Mouse (Mus musculus) forebrain, embryonic 16.5 days (tissue): ENCODE measurements around the gene Erbb3. TPM values are rescaled to one million over a fixed set of nuclear protein-coding genes. Genes with fewer than 3 reads are reported as not detected.
"Not testable (repeated sequence)": the region's sequence is repeated elsewhere in the genome, so short reads cannot be mapped to it uniquely, and the experiment has no call there.

Source experiments
- ATAC-seq: fragments of 200-750 bp; cut with Nextera tagmentation; 2 replicates; pipeline ENCODE4 v1.8.0; 2017; ENCODE audit warnings: mild to moderate bottlenecking, moderate library complexity
- H3K27ac ChIP-seq: fragments of 300-500 bp; sonication (generic); 2 replicates; pipeline ENCODE4 v1.5.1; 2014; ENCODE audit warnings: low read length, control low read depth
- H3K27me3 ChIP-seq: fragments of 300-500 bp; sonication (generic); replicated peaks from 2 replicates; pipeline ENCODE4 v1.6.1; 2014; ENCODE audit warnings: low read length; ENCODE audit not compliant: control insufficient read depth, insufficient read depth
- H3K36me3 ChIP-seq: fragments of 300-500 bp; sonication (generic); 2 replicates; pipeline ENCODE4 v1.6.1; 2014; ENCODE audit not compliant: control insufficient read depth, insufficient read depth
- H3K4me1 ChIP-seq: fragments of 300-500 bp; sonication (generic); replicated peaks from 2 replicates; pipeline ENCODE4 v1.6.1; 2014; ENCODE audit warnings: low read length; ENCODE audit not compliant: control insufficient read depth, insufficient read depth
- H3K4me2 ChIP-seq: fragments of 300-500 bp; sonication (generic); 2 replicates; pipeline ENCODE4 v1.6.1; 2014; ENCODE audit warnings: mild to moderate bottlenecking, low read length, control low read depth
- H3K4me3 ChIP-seq: fragments of 300-500 bp; sonication (generic); replicated peaks from 2 replicates; pipeline ENCODE4 v1.5.1; 2014; ENCODE audit warnings: mild to moderate bottlenecking, low read length, control low read depth
- H3K9ac ChIP-seq: fragments of 300-500 bp; sonication (generic); replicated peaks from 2 replicates; pipeline ENCODE4 v1.6.1; 2014; ENCODE audit warnings: low read depth, low read length, control low read depth
- H3K9me3 ChIP-seq: fragments of 300-500 bp; sonication (generic); 2 replicates; pipeline ENCODE4 v1.6.1; 2016; ENCODE audit warnings: low read length; ENCODE audit not compliant: control insufficient read depth
- WGBS: fragments of 180-500 bp; shearing (Covaris S2); extraction: QIAGEN DNeasy Blood & Tissue Kit; methylation state at CpG from one replicate; pipeline ENCODE4 v1.1.7; 2014; 5-methylcytosine and 5-hydroxymethylcytosine counted together
- polyA plus RNA-seq: library from polyadenylated mRNA; unstranded; fragments of >200 nt; fragmentation: Nextera tagmentation; extraction: Ambion mirVana; gene quantifications from 2 replicates; pipeline ENCODE4 v1.2.1, GENCODE M21; 2015

Erbb3 gene
- polyA plus RNA-seq, 1 experiment from 2014 or later = 0.46 TPM

- Histone ChIP-seq H3K9ac (peak within 1 kb of the TSS; percentile 55), H3K27ac (peak within 1 kb of the TSS; percentile 83), H3K4me3 (peak within 1 kb of the TSS; percentile 48), H3K4me1 (peaks cover 6% of the 10 kb centered on the region), H3K9me3 (no peaks in the 10 kb centered on the region), H3K27me3 (no peaks in the 10 kb centered on the region), H3K36me3 (peaks cover 16% of the 10 kb centered on the region), H3K4me2 (peak within 1 kb of the TSS; percentile 91)
- peak; percentile 97 for ATAC-seq
- WGBS = 1% methylated on average over 40 of the region's 40 CpGs
Observed at GRCm38 (mm10) chr10:128626311-128627310, 37.2 kb upstream of the Erbb3 start, which contains the start of gene Rps26. Gene Rps26 (minus strand): TSS chr10:128626747.

DNA sequence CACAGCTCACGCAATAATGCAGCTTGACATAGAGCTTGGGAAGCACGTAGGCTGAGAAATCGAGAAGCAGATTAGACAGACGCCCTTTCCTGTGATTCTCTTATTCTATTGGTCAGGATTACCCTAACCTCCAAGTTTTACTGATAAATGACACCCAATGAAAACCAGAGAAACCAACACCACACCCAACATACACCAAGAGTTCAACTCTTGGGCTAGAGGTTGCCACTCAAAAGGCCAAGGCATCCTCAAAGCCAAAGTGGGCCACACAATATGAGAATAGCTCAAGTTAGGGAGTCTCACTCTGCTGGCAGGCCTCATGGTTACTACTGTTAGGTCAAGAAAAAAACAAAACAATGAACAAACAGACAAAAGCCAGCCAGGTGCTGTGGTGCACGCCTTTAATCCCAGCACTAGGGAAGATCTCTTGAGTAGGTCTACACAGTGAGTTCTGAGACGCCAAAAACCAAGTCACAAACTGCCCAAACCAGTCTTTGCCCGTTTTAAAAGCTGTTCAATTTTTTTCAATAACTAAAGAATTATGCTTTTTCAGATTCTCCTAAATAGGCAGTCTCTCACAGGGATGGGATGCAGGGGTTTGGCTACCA, 35.9 kb upstream of the Erbb3 start:
- peak overlapping the region; percentile 55 for H3K9ac ChIP-seq
- ATAC-seq = no peak
- 45% methylated on average over 7 of the region's 7 CpGs for WGBS
- peaks cover 6% of the 10 kb centered on the region for H3K4me1 ChIP-seq
- peak overlapping the region; percentile 48 for H3K4me3 ChIP-seq
- peaks cover 16% of the 10 kb centered on the region for H3K36me3 ChIP-seq
- H3K27me3 ChIP-seq = no peaks in the 10 kb centered on the region
- no peaks in the 10 kb centered on the region for H3K9me3 ChIP-seq
- H3K4me2 ChIP-seq = peak overlapping the region; percentile 91
- H3K27ac ChIP-seq = no peak overlapping the region

- not testable (repeated sequence) for ATAC-seq, H3K27me3 ChIP-seq, H3K4me2 ChIP-seq, H3K9ac ChIP-seq, H3K9me3 ChIP-seq, H3K27ac ChIP-seq, H3K4me3 ChIP-seq, H3K4me1 ChIP-seq
- 86% methylated on average over 4 of the region's 4 CpGs for WGBS
- peaks cover 16% of the 10 kb centered on the region for H3K36me3 ChIP-seq
Observed at GRCm38 (mm10) chr10:128623106-128623613, 33.7 kb upstream of the Erbb3 start.

DNA sequence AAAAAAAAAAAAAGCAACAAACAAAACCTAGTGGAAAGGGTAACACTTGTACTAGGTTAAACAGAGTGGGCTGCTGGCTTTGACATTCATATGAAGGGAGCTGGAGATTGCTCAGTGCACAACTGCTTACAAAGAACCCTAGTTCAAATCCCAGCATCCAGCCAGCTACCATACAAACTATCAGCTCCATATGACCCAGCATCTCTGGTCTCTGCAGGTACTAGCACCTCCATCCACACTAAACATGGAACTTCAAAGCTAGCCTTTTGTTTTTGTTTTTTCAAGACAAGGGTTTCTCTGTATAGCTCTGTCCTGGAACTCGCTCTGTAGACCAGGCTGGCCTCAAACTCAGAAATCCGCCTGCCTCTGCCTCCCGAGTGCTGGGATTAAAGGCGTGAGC, 33.2 kb upstream of the Erbb3 start:
- Histone ChIP-seq H3K36me3 (peaks cover 16% of the 10 kb centered on the region), H3K4me3 (no peak overlapping the region), H3K9ac (no peak overlapping the region), H3K4me2 (no peak overlapping the region), H3K27me3 (no peaks in the 10 kb centered on the region), H3K4me1 (peaks cover 6% of the 10 kb centered on the region), H3K9me3 (no peaks in the 10 kb centered on the region), H3K27ac (no peak overlapping the region)
- no peak for ATAC-seq
- WGBS = 88% methylated on average over 4 of the region's 4 CpGs

DNA sequence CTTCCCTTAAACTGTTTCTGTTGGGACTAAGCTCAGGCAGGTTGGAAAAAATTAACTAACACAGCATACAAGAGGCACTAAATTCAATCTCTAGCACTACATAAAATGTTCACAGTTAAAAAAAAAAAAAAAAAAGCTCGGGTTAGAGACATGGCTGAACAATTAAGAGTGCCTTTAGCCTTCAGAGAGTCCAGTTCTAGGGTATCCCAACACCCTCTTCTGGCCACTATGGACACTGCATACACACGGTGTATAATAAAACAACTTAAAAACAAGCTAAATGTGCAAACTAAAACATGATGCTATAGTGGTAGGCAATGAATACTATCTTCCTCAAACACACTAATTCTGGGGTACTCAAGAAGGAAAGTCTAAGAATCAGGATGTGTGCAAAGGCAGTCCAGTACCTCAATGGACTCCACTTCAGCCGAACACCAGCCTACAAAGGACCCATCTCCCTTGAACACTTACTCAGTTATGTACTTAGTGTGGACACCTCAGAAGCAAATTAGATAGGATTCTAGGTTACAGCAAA, 32.6 kb upstream of the Erbb3 start:
- H3K9ac ChIP-seq = no peak overlapping the region
- peaks cover 6% of the 10 kb centered on the region for H3K4me1 ChIP-seq
- H3K4me3 ChIP-seq = no peak overlapping the region
- no peak for ATAC-seq
- no peak overlapping the region for H3K4me2 ChIP-seq
- no peaks in the 10 kb centered on the region for H3K9me3 ChIP-seq
- 73% methylated on average over 3 of the region's 3 CpGs for WGBS
- H3K27me3 ChIP-seq = no peaks in the 10 kb centered on the region
- H3K27ac ChIP-seq = no peak overlapping the region
- H3K36me3 ChIP-seq = peaks cover 16% of the 10 kb centered on the region

DNA sequence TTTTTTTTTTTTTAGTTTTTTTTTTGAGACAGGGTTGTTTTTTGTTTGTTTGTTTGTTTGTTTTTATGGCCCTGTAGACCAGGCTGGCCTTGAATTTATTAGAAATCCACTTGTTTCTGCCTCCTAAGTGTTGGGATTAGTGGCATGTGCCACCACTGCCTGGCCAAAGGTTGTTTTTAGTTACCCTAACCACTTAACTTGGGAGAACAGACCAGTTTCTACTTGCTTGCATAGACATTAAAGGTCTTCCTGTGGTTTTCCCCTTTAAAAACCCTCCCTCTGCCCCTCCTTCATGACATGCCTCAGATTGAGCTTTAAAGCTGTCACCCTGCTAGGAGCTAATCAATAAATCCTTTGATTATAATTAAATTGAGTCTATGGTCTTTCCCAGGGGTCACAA, 30.8 kb upstream of the Erbb3 start:
- Histone ChIP-seq H3K4me1 (peaks cover 2% of the 10 kb centered on the region), H3K4me3 (no peak overlapping the region), H3K4me2 (no peak overlapping the region), H3K27ac (no peak overlapping the region), H3K9me3 (no peaks in the 10 kb centered on the region), H3K27me3 (no peaks in the 10 kb centered on the region), H3K36me3 (peaks cover 16% of the 10 kb centered on the region), H3K9ac (no peak overlapping the region)
- no peak for ATAC-seq

DNA sequence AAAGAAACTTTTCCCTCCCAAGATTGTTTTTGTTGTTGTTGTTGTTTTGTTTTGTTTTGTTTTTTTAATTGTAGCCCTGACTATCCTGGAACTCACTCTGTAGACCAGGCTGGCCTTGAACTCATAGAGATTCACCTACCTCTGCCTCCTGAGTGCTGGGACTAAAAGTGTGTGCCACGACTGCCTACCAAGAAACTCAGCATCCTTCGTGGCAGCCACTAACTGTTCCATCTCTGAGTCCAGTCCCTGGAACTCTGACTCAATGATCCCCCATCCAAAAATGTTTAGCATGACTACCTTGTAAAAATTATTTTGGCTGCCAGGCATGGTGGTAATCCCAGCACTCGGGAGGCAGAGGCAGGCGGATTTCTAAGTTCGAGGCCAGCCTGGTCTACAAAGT, 29.7 kb upstream of the Erbb3 start:
- H3K9me3 ChIP-seq, H3K27me3 ChIP-seq, H3K36me3 ChIP-seq, ATAC-seq, H3K4me3 ChIP-seq, H3K4me1 ChIP-seq, H3K27ac ChIP-seq, H3K4me2 ChIP-seq, H3K9ac ChIP-seq: not testable (repeated sequence)
- WGBS = 87% methylated on average over 5 of the region's 5 CpGs

GRCm38 (mm10) chr10:128618570-128618969, 29.1 kb upstream of the Erbb3 start:
- no peaks in the 10 kb centered on the region for H3K27me3 ChIP-seq
- no peak overlapping the region for H3K27ac ChIP-seq
- H3K4me3 ChIP-seq = no peak overlapping the region
- no peak overlapping the region for H3K9ac ChIP-seq
- peaks cover 2% of the 10 kb centered on the region; the same call in 1 of the 2 replicates for H3K36me3 ChIP-seq
- no peaks in the 10 kb centered on the region for H3K9me3 ChIP-seq
- ATAC-seq = no peak
- 74% methylated on average over 1 of the region's 1 CpGs for WGBS
- no peaks in the 10 kb centered on the region for H3K4me1 ChIP-seq
- no peak overlapping the region for H3K4me2 ChIP-seq

- H3K4me1 ChIP-seq, H3K27me3 ChIP-seq, H3K36me3 ChIP-seq, H3K9ac ChIP-seq, H3K9me3 ChIP-seq, H3K4me3 ChIP-seq, H3K4me2 ChIP-seq, ATAC-seq, H3K27ac ChIP-seq: not testable (repeated sequence)
- 79% methylated on average over 5 of the region's 7 CpGs for WGBS
Observed at GRCm38 (mm10) chr10:128615798-128616448, 26.5 kb upstream of the Erbb3 start.
